Mouse (Mus musculus) embryonic fibroblast, embryonic 13.5 days (primary cell): ENCODE measurements around the gene Serpinc1.

ENCODE experiments used
- CTCF ChIP-seq: IDR thresholded peaks from 2 replicates; pipeline ENCODE4 v1.5.1; 2011; ENCODE audit warnings: mild to moderate bottlenecking, control low read depth, low read length, moderate library complexity, borderline replicate concordance; ENCODE audit not compliant: insufficient read depth
- POLR2A ChIP-seq: IDR thresholded peaks from 2 replicates; pipeline ENCODE4 v1.6.1; 2011; ENCODE audit warnings: low read depth, mild to moderate bottlenecking, control low read depth, low read length, moderate library complexity

DNA sequence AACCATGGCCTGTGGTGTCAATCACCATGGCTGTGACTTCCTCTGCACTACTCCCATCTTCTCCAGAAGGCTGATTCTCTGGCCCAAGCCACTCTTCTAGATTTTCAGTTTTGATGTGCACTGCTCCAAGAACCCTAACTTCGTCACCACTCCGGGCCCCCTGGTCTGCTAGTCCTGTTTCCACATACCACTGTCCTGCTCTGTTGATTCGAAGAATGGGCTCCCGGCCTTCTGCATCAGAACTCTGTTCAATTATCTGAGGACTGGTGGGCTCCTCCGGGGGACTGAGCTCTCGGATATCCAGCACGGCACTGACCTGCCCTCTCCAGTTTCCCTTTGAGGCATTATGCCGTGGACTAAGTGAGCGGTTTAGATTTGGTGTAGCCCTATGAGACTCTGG, 53.5 kb downstream of the Serpinc1 start:
- no peak for TF ChIP-seq POLR2A
- TF ChIP-seq CTCF, result no peak
